Mouse (Mus musculus): ENCODE measurements around the gene Ly6f. TPM values are rescaled to one million over a fixed set of nuclear protein-coding genes. Genes with fewer than 3 reads are reported as not detected.

The Ly6f gene
- polyA plus RNA-seq, 1 experiment from 2014 or later, result not detected

- Histone ChIP-seq H3K9ac (ENCODE audit: low read depth, low read length) (no peak overlapping the region), H3K27me3 (ENCODE audit: control insufficient read depth, insufficient read depth, low read length) (no peaks in the 10 kb centered on the region), H3K4me1 (ENCODE audit: control insufficient read depth, insufficient read depth, low read length) (no peaks in the 10 kb centered on the region), H3K27ac (ENCODE audit: low read depth, low read length) (no peak overlapping the region), H3K36me3 (ENCODE audit: control insufficient read depth, insufficient read depth, low read length) (no peaks in the 10 kb centered on the region), H3K4me3 (ENCODE audit: low read length) (no peak overlapping the region), H3K9me3 (ENCODE audit: control insufficient read depth, low read length) (0 out of 2 replicates have a peak, but pooled peaks cover 4% of the 10 kb centered on the region), H3K4me2 (replicated peaks; ENCODE audit: low read depth, low read length) (no peak overlapping the region)
- no peak for ATAC-seq (ENCODE audit: low FRiP score, low TSS enrichment)
- 90% methylated on average over 4 of the region's 4 CpGs for WGBS
Measured at GRCm38 (mm10) chr15:75309186-75309585, 41.0 kb downstream of the Ly6f start.

- Histone ChIP-seq H3K27me3 (ENCODE audit: control insufficient read depth, insufficient read depth, low read length) (no peaks in the 10 kb centered on the region), H3K4me3 (ENCODE audit: low read length) (no peak overlapping the region), H3K9ac (ENCODE audit: low read depth, low read length) (no peak overlapping the region), H3K9me3 (ENCODE audit: control insufficient read depth, low read length) (0 out of 2 replicates have a peak, but pooled peaks cover 4% of the 10 kb centered on the region), H3K4me2 (replicated peaks; ENCODE audit: low read depth, low read length) (no peak overlapping the region), H3K27ac (ENCODE audit: low read depth, low read length) (no peak overlapping the region), H3K36me3 (ENCODE audit: control insufficient read depth, insufficient read depth, low read length) (no peaks in the 10 kb centered on the region), H3K4me1 (ENCODE audit: control insufficient read depth, insufficient read depth, low read length) (no peaks in the 10 kb centered on the region)
- ATAC-seq (ENCODE audit: low FRiP score, low TSS enrichment), result no peak
- 93% methylated on average over 1 of the region's 1 CpGs for WGBS
Measured at GRCm38 (mm10) chr15:75309946-75310345, 41.7 kb downstream of the Ly6f start.

GRCm38 (mm10) chr15:75314421-75314820, 46.2 kb downstream of the Ly6f start:
- H3K36me3 ChIP-seq (ENCODE audit: control insufficient read depth, insufficient read depth, low read length), result no peaks in the 10 kb centered on the region
- no peak overlapping the region for H3K9ac ChIP-seq (ENCODE audit: low read depth, low read length)
- no peak overlapping the region for H3K27ac ChIP-seq (ENCODE audit: low read depth, low read length)
- 91% methylated on average over 2 of the region's 2 CpGs for WGBS
- no peaks in the 10 kb centered on the region for H3K9me3 ChIP-seq (ENCODE audit: control insufficient read depth, low read length)
- no peak overlapping the region for H3K4me3 ChIP-seq (ENCODE audit: low read length)
- ATAC-seq (ENCODE audit: low FRiP score, low TSS enrichment), result no peak
- no peak overlapping the region for H3K4me2 ChIP-seq (replicated peaks; ENCODE audit: low read depth, low read length)
- H3K4me1 ChIP-seq (ENCODE audit: control insufficient read depth, insufficient read depth, low read length), result no peaks in the 10 kb centered on the region
- H3K27me3 ChIP-seq (ENCODE audit: control insufficient read depth, insufficient read depth, low read length), result no peaks in the 10 kb centered on the region

GRCm38 (mm10) chr15:75317255-75317654, 49.0 kb downstream of the Ly6f start:
- 68% methylated on average over 2 of the region's 2 CpGs for WGBS
- no peak overlapping the region for H3K4me2 ChIP-seq (replicated peaks; ENCODE audit: low read depth, low read length)

GRCm38 (mm10) chr15:75318584-75318983, 50.4 kb downstream of the Ly6f start:
- H3K27ac ChIP-seq (ENCODE audit: low read depth, low read length), result no peak overlapping the region
- WGBS, result 87% methylated on average over 3 of the region's 3 CpGs
- peaks cover 12% of the 10 kb centered on the region; the same call in 1 of the 2 replicates for H3K9me3 ChIP-seq (ENCODE audit: control insufficient read depth, low read length)
- H3K9ac ChIP-seq (ENCODE audit: low read depth, low read length), result no peak overlapping the region
- H3K27me3 ChIP-seq (ENCODE audit: control insufficient read depth, insufficient read depth, low read length), result no peaks in the 10 kb centered on the region
- no peaks in the 10 kb centered on the region for H3K36me3 ChIP-seq (ENCODE audit: control insufficient read depth, insufficient read depth, low read length)
- H3K4me1 ChIP-seq (ENCODE audit: control insufficient read depth, insufficient read depth, low read length), result no peaks in the 10 kb centered on the region
- ATAC-seq (ENCODE audit: low FRiP score, low TSS enrichment), result no peak
- no peak overlapping the region for H3K4me3 ChIP-seq (ENCODE audit: low read length)
- H3K4me2 ChIP-seq (replicated peaks; ENCODE audit: low read depth, low read length), result no peak overlapping the region

More at GRCm38 (mm10) chr15:75317255-75317654, 49.0 kb downstream of the Ly6f start:
- Histone ChIP-seq H3K4me3 (ENCODE audit: low read length) (no peak overlapping the region), H3K27ac (ENCODE audit: low read depth, low read length) (no peak overlapping the region), H3K27me3 (ENCODE audit: control insufficient read depth, insufficient read depth, low read length) (no peaks in the 10 kb centered on the region), H3K4me1 (ENCODE audit: control insufficient read depth, insufficient read depth, low read length) (no peaks in the 10 kb centered on the region), H3K9ac (ENCODE audit: low read depth, low read length) (no peak overlapping the region), H3K36me3 (ENCODE audit: control insufficient read depth, insufficient read depth, low read length) (no peaks in the 10 kb centered on the region), H3K9me3 (ENCODE audit: control insufficient read depth, low read length) (peaks cover 7% of the 10 kb centered on the region; the same call in 1 of the 2 replicates)
- ATAC-seq (ENCODE audit: low FRiP score, low TSS enrichment), result no peak

GRCm38 (mm10) chr15:75320104-75320503, 51.9 kb downstream of the Ly6f start:
- WGBS, result 91% methylated on average over 3 of the region's 3 CpGs
- no peaks in the 10 kb centered on the region for H3K36me3 ChIP-seq (ENCODE audit: control insufficient read depth, insufficient read depth, low read length)
- peaks cover 12% of the 10 kb centered on the region; the same call in 1 of the 2 replicates for H3K9me3 ChIP-seq (ENCODE audit: control insufficient read depth, low read length)
- H3K4me3 ChIP-seq (ENCODE audit: low read length), result no peak overlapping the region
- no peaks in the 10 kb centered on the region for H3K4me1 ChIP-seq (ENCODE audit: control insufficient read depth, insufficient read depth, low read length)
- ATAC-seq (ENCODE audit: low FRiP score, low TSS enrichment), result no peak
- no peak overlapping the region for H3K4me2 ChIP-seq (replicated peaks; ENCODE audit: low read depth, low read length)
- H3K27me3 ChIP-seq (ENCODE audit: control insufficient read depth, insufficient read depth, low read length), result no peaks in the 10 kb centered on the region
- no peak overlapping the region for H3K27ac ChIP-seq (ENCODE audit: low read depth, low read length)
- no peak overlapping the region for H3K9ac ChIP-seq (ENCODE audit: low read depth, low read length)

Other genes with a start within 250 kb of the Ly6f start
- 7.0 and 8.7 TPM in 2 replicates for gene Ly6c1, start 219.6 kb upstream of the Ly6f start, polyA plus RNA-seq (2014; fragmentation: Nextera tagmentation; extraction: Ambion mirVana)
- 0.38 TPM in 1 of 2 replicates, not detected in the other for gene Ly6c2, start 156.5 kb upstream of the Ly6f start, polyA plus RNA-seq (2014; fragmentation: Nextera tagmentation; extraction: Ambion mirVana)
- 0.46 and 0.56 TPM in 2 replicates for gene Ly6g, start 113.2 kb upstream of the Ly6f start, polyA plus RNA-seq (2014; fragmentation: Nextera tagmentation; extraction: Ambion mirVana)
- 8.5 and 9.6 TPM in 2 replicates for gene BC025446, start 52.0 kb upstream of the Ly6f start, polyA plus RNA-seq (2014; fragmentation: Nextera tagmentation; extraction: Ambion mirVana)

All from kidney, embryonic 14.5 days (tissue).